Mouse (Mus musculus): ENCODE data around the gene Tshz2. TPM values are rescaled to one million over a fixed set of nuclear protein-coding genes. Genes with fewer than 3 reads are reported as not detected.
"Not testable (repeated sequence)": the region's sequence is repeated elsewhere in the genome, so short reads cannot be mapped to it uniquely, and the experiment has no call there.

Tshz2 gene
- total RNA-seq (2018; cell fraction: chromatin; rRNA removed): 1 to 10 TPM in 1 of 26 experiments, not detected in 25; 2.1 TPM
- total RNA-seq (2018; cell fraction: cytosol; rRNA removed): not detected
- total RNA-seq (2018; cell fraction: nucleus; rRNA removed): under 1 TPM in 1 of 26 experiments, not detected in 25; 0.21 TPM
- polyA plus RNA-seq (2018): not detected in 3 replicates

GRCm38 (mm10) chr2:169632338-169633151, at the start of gene Tshz2:
TSS of gene Tshz2 (plus strand) at chr2:169633013.
- H3K36me3 ChIP-seq (ENCODE audit: inconsistent target): no peaks in the 10 kb centered on the region
- 2% methylated on average over 15 of the region's 22 CpGs for WGBS (ENCODE audit: missing documents)
- no peak within 1 kb of the TSS for H3K27ac ChIP-seq
- no peaks in the 10 kb centered on the region for H3K79me2 ChIP-seq (ENCODE audit: inconsistent target)
- H3K4me3 ChIP-seq (ENCODE audit: inconsistent target): no peak within 1 kb of the TSS

GRCm38 (mm10) chr2:169583476-169583875, 49.3 kb upstream of the Tshz2 start:
- H3K79me2 ChIP-seq (ENCODE audit: inconsistent target): no peaks in the 10 kb centered on the region
- 88% methylated on average over 2 of the region's 3 CpGs for WGBS (ENCODE audit: missing documents)
- H3K4me3 ChIP-seq (ENCODE audit: inconsistent target): no peak overlapping the region
- no peaks in the 10 kb centered on the region for H3K36me3 ChIP-seq (ENCODE audit: inconsistent target)
- H3K27ac ChIP-seq: no peak overlapping the region

GRCm38 (mm10) chr2:169584745-169585456, 47.9 kb upstream of the Tshz2 start:
- Histone ChIP-seq H3K36me3 (ENCODE audit: inconsistent target) (no peaks in the 10 kb centered on the region), H3K4me3 (ENCODE audit: inconsistent target) (no peak overlapping the region), H3K27ac (no peak overlapping the region), H3K79me2 (ENCODE audit: inconsistent target) (no peaks in the 10 kb centered on the region)
- WGBS (ENCODE audit: missing documents): 89% methylated on average over 15 of the region's 15 CpGs

GRCm38 (mm10) chr2:169585631-169586285, 47.1 kb upstream of the Tshz2 start:
- 85% methylated on average over 12 of the region's 12 CpGs for WGBS (ENCODE audit: missing documents)
- Histone ChIP-seq H3K27ac (no peak overlapping the region), H3K79me2 (ENCODE audit: inconsistent target) (no peaks in the 10 kb centered on the region), H3K4me3 (ENCODE audit: inconsistent target) (no peak overlapping the region), H3K36me3 (ENCODE audit: inconsistent target) (no peaks in the 10 kb centered on the region)

GRCm38 (mm10) chr2:169586688-169587087, 46.1 kb upstream of the Tshz2 start:
- Histone ChIP-seq H3K36me3 (ENCODE audit: inconsistent target) (no peaks in the 10 kb centered on the region), H3K4me3 (ENCODE audit: inconsistent target) (no peak overlapping the region), H3K79me2 (ENCODE audit: inconsistent target) (no peaks in the 10 kb centered on the region), H3K27ac (no peak overlapping the region)
- 87% methylated on average over 3 of the region's 3 CpGs for WGBS (ENCODE audit: missing documents)

GRCm38 (mm10) chr2:169587645-169588044, 45.2 kb upstream of the Tshz2 start, which contains the start of gene Gm11011:
TSS of gene Gm11011 (minus strand) at chr2:169587745.
- not testable (repeated sequence) for H3K36me3 ChIP-seq (ENCODE audit: inconsistent target); H3K27ac ChIP-seq; H3K4me3 ChIP-seq (ENCODE audit: inconsistent target); H3K79me2 ChIP-seq (ENCODE audit: inconsistent target)

- 94% methylated on average over 10 of the region's 10 CpGs for WGBS (ENCODE audit: missing documents)
- Histone ChIP-seq H3K79me2 (ENCODE audit: inconsistent target) (no peaks in the 10 kb centered on the region), H3K27ac (no peak overlapping the region), H3K36me3 (ENCODE audit: inconsistent target) (no peaks in the 10 kb centered on the region), H3K4me3 (ENCODE audit: inconsistent target) (no peak overlapping the region)
Observed at GRCm38 (mm10) chr2:169589697-169590096, 43.1 kb upstream of the Tshz2 start.

- 91% methylated on average over 8 of the region's 8 CpGs for WGBS (ENCODE audit: missing documents)
- Histone ChIP-seq H3K36me3 (ENCODE audit: inconsistent target) (no peaks in the 10 kb centered on the region), H3K4me3 (ENCODE audit: inconsistent target) (no peak overlapping the region), H3K27ac (no peak overlapping the region), H3K79me2 (ENCODE audit: inconsistent target) (no peaks in the 10 kb centered on the region)
Observed at GRCm38 (mm10) chr2:169590412-169590811, 42.4 kb upstream of the Tshz2 start.

GRCm38 (mm10) chr2:169593742-169594141, 39.1 kb upstream of the Tshz2 start:
- 61% methylated on average over 3 of the region's 3 CpGs for WGBS (ENCODE audit: missing documents)
- Histone ChIP-seq H3K4me3 (ENCODE audit: inconsistent target) (no peak overlapping the region), H3K27ac (no peak overlapping the region), H3K79me2 (ENCODE audit: inconsistent target) (no peaks in the 10 kb centered on the region), H3K36me3 (ENCODE audit: inconsistent target) (no peaks in the 10 kb centered on the region)

- no peaks in the 10 kb centered on the region for H3K36me3 ChIP-seq (ENCODE audit: inconsistent target)
- WGBS (ENCODE audit: missing documents): 91% methylated on average over 6 of the region's 6 CpGs
- H3K4me3 ChIP-seq (ENCODE audit: inconsistent target): no peak overlapping the region
- no peaks in the 10 kb centered on the region for H3K79me2 ChIP-seq (ENCODE audit: inconsistent target)
- H3K27ac ChIP-seq: no peak overlapping the region
Observed at GRCm38 (mm10) chr2:169597357-169597756, 35.5 kb upstream of the Tshz2 start.

- H3K79me2 ChIP-seq (ENCODE audit: inconsistent target): no peaks in the 10 kb centered on the region
- H3K27ac ChIP-seq: no peak overlapping the region
- no peaks in the 10 kb centered on the region for H3K36me3 ChIP-seq (ENCODE audit: inconsistent target)
- no peak overlapping the region for H3K4me3 ChIP-seq (ENCODE audit: inconsistent target)
- WGBS (ENCODE audit: missing documents): 92% methylated on average over 8 of the region's 8 CpGs
Observed at GRCm38 (mm10) chr2:169597971-169598370, 34.8 kb upstream of the Tshz2 start.

GRCm38 (mm10) chr2:169599591-169599990, 33.2 kb upstream of the Tshz2 start:
- H3K79me2 ChIP-seq (ENCODE audit: inconsistent target): no peaks in the 10 kb centered on the region
- no peaks in the 10 kb centered on the region for H3K36me3 ChIP-seq (ENCODE audit: inconsistent target)
- WGBS (ENCODE audit: missing documents): 75% methylated on average over 4 of the region's 4 CpGs
- no peak overlapping the region for H3K4me3 ChIP-seq (ENCODE audit: inconsistent target)
- no peak overlapping the region for H3K27ac ChIP-seq

- H3K27ac ChIP-seq: no peak overlapping the region
- no peak overlapping the region for H3K4me3 ChIP-seq (ENCODE audit: inconsistent target)
- no peaks in the 10 kb centered on the region for H3K79me2 ChIP-seq (ENCODE audit: inconsistent target)
- WGBS (ENCODE audit: missing documents): 3% methylated on average over 6 of the region's 6 CpGs
- no peaks in the 10 kb centered on the region for H3K36me3 ChIP-seq (ENCODE audit: inconsistent target)
Observed at GRCm38 (mm10) chr2:169600163-169600562, 32.6 kb upstream of the Tshz2 start.

GRCm38 (mm10) chr2:169606901-169607678, 25.7 kb upstream of the Tshz2 start:
- no peak overlapping the region for H3K4me3 ChIP-seq (ENCODE audit: inconsistent target)
- H3K27ac ChIP-seq: no peak overlapping the region
- WGBS (ENCODE audit: missing documents): 79% methylated on average over 13 of the region's 13 CpGs
- H3K36me3 ChIP-seq (ENCODE audit: inconsistent target): no peaks in the 10 kb centered on the region
- no peaks in the 10 kb centered on the region for H3K79me2 ChIP-seq (ENCODE audit: inconsistent target)
